Mouse (Mus musculus) lung, postnatal 0 days (tissue): ENCODE measurements at regions not wholly inside any gene's neighbourhood (a gene's known extent, or its start where the extent isn't known, plus 50 kb on each side); places are given as distances from the start of the nearest gene placed in this dataset.
A peak's percentile ranks its signal among the peaks of the same experiment; 100 is the strongest.

Experiments
- ATAC-seq: fragments of 200-750 bp; cut with Nextera tagmentation; 2 replicates; pipeline ENCODE4 v1.8.0; 2017; ENCODE audit warnings: moderate library complexity
- DNase-seq: peaks from one replicate; pipeline ENCODE4 v3.0.0-alpha.2; 2016; ENCODE audit warnings: low spot score
- H3K27ac ChIP-seq: fragments of 300-500 bp; sonication (generic); 2 replicates; pipeline ENCODE4 v1.5.1; 2014; ENCODE audit warnings: antibody characterized with exemption, mild to moderate bottlenecking, low read length, mixed read lengths
- H3K27me3 ChIP-seq: fragments of 300-500 bp; sonication (generic); replicated peaks from 2 replicates; pipeline ENCODE4 v1.6.1; 2014; ENCODE audit warnings: low read length, mixed read lengths; ENCODE audit not compliant: insufficient read depth
- H3K36me3 ChIP-seq: fragments of 300-500 bp; sonication (generic); 2 replicates; pipeline ENCODE4 v1.6.1; 2014; ENCODE audit warnings: low read length, mixed read lengths; ENCODE audit not compliant: insufficient read depth
- H3K4me1 ChIP-seq: fragments of 300-500 bp; sonication (generic); 2 replicates; pipeline ENCODE4 v1.6.1; 2014; ENCODE audit warnings: antibody characterized with exemption, low read depth, low read length, mixed read lengths; ENCODE audit not compliant: insufficient read depth
- H3K4me2 ChIP-seq: fragments of 300-500 bp; sonication (generic); replicated peaks from 2 replicates; pipeline ENCODE4 v1.6.1; 2014; ENCODE audit warnings: low read depth, mild to moderate bottlenecking, low read length, moderate library complexity, mixed read lengths
- H3K4me3 ChIP-seq: fragments of 300-500 bp; sonication (generic); 2 replicates; pipeline ENCODE4 v1.5.1; 2014; ENCODE audit warnings: low read depth, low read length
- H3K9ac ChIP-seq: fragments of 300-500 bp; sonication (generic); replicated peaks from 2 replicates; pipeline ENCODE4 v1.6.1; 2014; ENCODE audit warnings: low read depth, mild to moderate bottlenecking
- H3K9me3 ChIP-seq: fragments of 300-500 bp; sonication (generic); 2 replicates; pipeline ENCODE4 v1.6.1; 2016; ENCODE audit warnings: low read length, mixed read lengths
- CTCF ChIP-seq: IDR thresholded peaks from 2 replicates; pipeline ENCODE4 v1.5.1; 2016; ENCODE audit warnings: antibody characterized with exemption, mild to moderate bottlenecking
- EP300 ChIP-seq: IDR thresholded peaks from 2 replicates; pipeline ENCODE4 v1.6.1; 2016; ENCODE audit warnings: antibody characterized with exemption, mild to moderate bottlenecking, control low read depth
- WGBS: fragments of 180-500 bp; shearing (Covaris S2); extraction: QIAGEN DNeasy Blood & Tissue Kit; methylation state at CpG from one replicate; pipeline ENCODE4 v1.1.7; 2014; 5-methylcytosine and 5-hydroxymethylcytosine counted together

GRCm38 (mm10) chr11:22631606-22632313 is 119.9 kb downstream of the Tmem17 start:
- H3K9ac ChIP-seq, result no peak overlapping the region

DNA sequence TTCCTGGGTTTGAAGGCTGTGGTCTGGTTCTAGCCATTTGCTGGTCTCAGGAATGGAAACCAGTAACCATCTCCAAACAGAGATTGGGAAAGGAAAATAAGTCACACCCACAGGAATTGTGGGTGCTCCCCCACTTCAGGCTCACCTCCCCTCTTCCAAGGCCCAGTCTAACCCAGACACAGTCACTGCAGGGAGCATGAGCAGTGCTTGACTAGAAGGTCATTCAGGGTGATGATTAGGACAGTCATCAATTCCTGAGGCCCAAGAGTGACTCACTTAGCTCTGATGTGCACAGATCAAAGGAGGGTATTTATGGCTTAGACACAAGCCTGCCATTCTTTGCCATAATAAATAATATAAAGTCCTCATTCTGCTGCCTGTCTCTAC is 120.4 kb downstream of the Tmem17 start:
- TF ChIP-seq EP300, result no peak
- TF ChIP-seq CTCF, result no peak
- Histone ChIP-seq H3K27ac (peak overlapping the region; percentile 2), H3K9me3 (no peaks in the 10 kb centered on the region), H3K27me3 (no peaks in the 10 kb centered on the region), H3K4me1 (peaks cover 26% of the 10 kb centered on the region; the same call in 1 of the 2 replicates), H3K9ac (no peak overlapping the region), H3K4me2 (no peak overlapping the region), H3K36me3 (no peaks in the 10 kb centered on the region), H3K4me3 (no peak overlapping the region)
- ATAC-seq (no peak), DNase-seq (no peak)

More at GRCm38 (mm10) chr11:22631606-22632313, 119.9 kb downstream of the Tmem17 start:
- Histone ChIP-seq H3K9me3 (no peaks in the 10 kb centered on the region), H3K27ac (peak overlapping the region; percentile 2; the same call in 1 of the 2 replicates), H3K4me1 (peaks cover 22% of the 10 kb centered on the region; the same call in 1 of the 2 replicates), H3K27me3 (no peaks in the 10 kb centered on the region), H3K4me3 (no peak overlapping the region), H3K4me2 (no peak overlapping the region), H3K36me3 (no peaks in the 10 kb centered on the region)
- peak; percentile 90 for DNase-seq
- TF ChIP-seq EP300, result no peak
- peak; percentile 78 for TF ChIP-seq CTCF
- 14% methylated on average over 6 of the region's 6 CpGs for WGBS
- ATAC-seq, result no peak

DNA sequence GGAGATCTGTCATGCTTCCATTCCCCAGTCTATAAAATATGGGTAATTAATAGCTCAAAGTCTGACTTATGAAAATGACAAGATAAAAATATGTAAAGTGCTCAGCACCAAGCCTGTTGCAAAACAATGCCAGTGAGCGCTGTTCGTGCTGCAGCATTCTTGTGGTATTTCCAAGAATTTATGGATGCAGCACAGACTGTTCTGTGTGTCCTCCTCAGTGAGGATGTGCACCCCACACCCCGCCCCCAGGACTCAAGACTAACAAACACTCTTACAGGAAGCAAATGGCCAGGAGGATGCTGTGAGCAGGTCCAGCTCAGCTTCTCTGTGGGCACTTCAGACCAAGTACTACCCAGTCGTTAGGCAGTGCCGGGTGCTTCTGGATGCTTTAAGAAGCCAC is 121.1 kb downstream of the Tmem17 start:
- TF ChIP-seq EP300 (peak; percentile 83), CTCF (no peak)
- H3K36me3 ChIP-seq, result no peaks in the 10 kb centered on the region
- H3K4me1 ChIP-seq, result peaks cover 26% of the 10 kb centered on the region; the same call in 1 of the 2 replicates
- H3K9me3 ChIP-seq, result no peaks in the 10 kb centered on the region
- peak overlapping the region; percentile 2; the same call in 1 of the 2 replicates for H3K27ac ChIP-seq
- no peak overlapping the region for H3K9ac ChIP-seq
- H3K4me3 ChIP-seq, result no peak overlapping the region
- H3K4me2 ChIP-seq, result no peak overlapping the region
- no peaks in the 10 kb centered on the region for H3K27me3 ChIP-seq
- ATAC-seq (peak; percentile 5; the same call in 1 of the 2 replicates), DNase-seq (peak; percentile 70)
- WGBS, result 45% methylated on average over 5 of the region's 5 CpGs

DNA sequence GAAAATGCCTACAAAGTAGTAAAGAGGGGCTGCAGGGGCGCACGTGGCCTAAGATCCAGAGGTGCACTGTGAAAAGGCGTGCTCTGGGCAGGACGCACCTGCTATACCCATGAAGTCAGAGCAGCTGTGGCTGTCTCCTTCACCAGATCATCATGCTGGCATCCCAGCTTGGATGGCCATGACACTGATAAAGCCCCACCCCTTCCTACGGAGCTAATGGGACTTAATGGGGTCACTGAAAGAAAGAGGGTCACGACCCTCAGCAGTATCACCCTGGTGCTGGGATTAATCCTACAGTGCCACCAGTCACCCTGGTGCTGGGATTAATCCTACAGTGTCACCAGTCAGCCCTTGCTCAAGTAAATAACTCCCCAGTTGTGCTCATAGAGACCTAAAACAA is 122.1 kb downstream of the Tmem17 start:
- no peak for DNase-seq
- no peak overlapping the region for H3K9ac ChIP-seq
- no peak for TF ChIP-seq CTCF
- no peak for TF ChIP-seq EP300
- H3K4me3 ChIP-seq, result no peak overlapping the region
- H3K27ac ChIP-seq, result no peak overlapping the region
- 76% methylated on average over 6 of the region's 6 CpGs for WGBS
- ATAC-seq, result no peak
- peaks cover 26% of the 10 kb centered on the region; the same call in 1 of the 2 replicates for H3K4me1 ChIP-seq
- H3K36me3 ChIP-seq, result no peaks in the 10 kb centered on the region
- H3K27me3 ChIP-seq, result no peaks in the 10 kb centered on the region
- H3K4me2 ChIP-seq, result no peak overlapping the region
- H3K9me3 ChIP-seq, result no peaks in the 10 kb centered on the region

DNA sequence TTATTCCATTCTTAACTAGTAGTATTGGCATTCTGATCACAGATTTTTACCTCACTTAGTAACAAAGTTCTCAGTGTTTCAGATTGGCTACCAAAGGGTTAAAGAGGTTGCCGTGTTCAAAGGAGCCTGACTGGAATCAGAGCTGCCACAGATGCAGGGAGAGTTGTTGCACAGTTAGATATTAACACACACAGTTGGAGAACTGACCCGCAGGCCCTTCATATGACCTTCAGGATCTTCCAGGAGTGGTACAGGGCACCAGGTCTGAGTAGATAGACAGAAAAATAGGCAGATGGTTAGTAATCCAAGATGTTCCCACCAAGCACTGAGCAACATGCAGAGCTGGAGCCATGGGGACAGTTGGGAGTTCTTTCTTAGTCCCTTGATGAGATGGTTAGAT is 123.1 kb downstream of the Tmem17 start:
- H3K9me3 ChIP-seq, result no peaks in the 10 kb centered on the region
- no peak for DNase-seq
- H3K4me1 ChIP-seq, result peaks cover 22% of the 10 kb centered on the region; the same call in 1 of the 2 replicates
- no peak overlapping the region for H3K4me3 ChIP-seq
- H3K36me3 ChIP-seq, result no peaks in the 10 kb centered on the region
- WGBS, result 31% methylated on average over 2 of the region's 2 CpGs
- ATAC-seq, result no peak
- TF ChIP-seq EP300 (no peak), CTCF (no peak)
- H3K9ac ChIP-seq, result no peak overlapping the region
- no peaks in the 10 kb centered on the region for H3K27me3 ChIP-seq
- no peak overlapping the region for H3K4me2 ChIP-seq
- H3K27ac ChIP-seq, result no peak overlapping the region

DNA sequence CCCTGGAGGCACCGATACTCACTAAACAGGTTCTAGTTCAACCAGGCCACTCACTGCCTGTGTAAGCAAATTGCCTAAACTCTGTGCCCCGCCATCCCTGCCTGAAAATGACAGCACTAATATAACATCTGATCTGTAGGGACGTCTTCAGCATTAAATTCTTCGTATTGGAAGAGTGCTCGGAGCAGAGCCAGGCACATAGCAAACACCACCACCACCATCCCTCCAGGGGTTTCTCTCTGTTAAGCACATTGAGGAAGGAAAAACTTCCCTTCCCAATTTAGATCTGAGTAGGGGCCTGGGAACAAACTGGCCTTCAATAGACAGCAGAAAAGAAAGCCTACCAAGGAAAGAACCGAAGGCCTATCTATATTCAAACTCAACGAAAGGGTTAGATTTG is 124.4 kb downstream of the Tmem17 start:
- Histone ChIP-seq H3K4me2 (no peak overlapping the region), H3K27me3 (no peaks in the 10 kb centered on the region), H3K4me3 (no peak overlapping the region), H3K9me3 (no peaks in the 10 kb centered on the region), H3K9ac (no peak overlapping the region), H3K27ac (peak overlapping the region; percentile 77), H3K36me3 (no peaks in the 10 kb centered on the region), H3K4me1 (peaks cover 18% of the 10 kb centered on the region; the same call in 1 of the 2 replicates)
- no peak for TF ChIP-seq EP300
- no peak for TF ChIP-seq CTCF
- ATAC-seq, result no peak
- DNase-seq, result no peak
- 57% methylated on average over 7 of the region's 7 CpGs for WGBS
